Mouse (Mus musculus): Measurements from ENCODE around the gene Rb1. TPM values are rescaled to one million over a fixed set of nuclear protein-coding genes. Genes with fewer than 3 reads are reported as not detected.

The Rb1 gene
- polyA plus RNA-seq, 1 experiment from 2014 or later: 18.2 TPM

GRCm38 (mm10) chr14:73254412-73254811, 71.2 kb downstream of the Rb1 start:
- H3K9me3 ChIP-seq: no peaks in the 10 kb centered on the region
- H3K4me1 ChIP-seq: peaks cover 9% of the 10 kb centered on the region
- no peak for ATAC-seq (ENCODE audit: low FRiP score, low read depth)
- H3K9ac ChIP-seq: no peak overlapping the region
- WGBS: 72% methylated on average over 4 of the region's 4 CpGs
- H3K36me3 ChIP-seq: no peaks in the 10 kb centered on the region
- H3K4me3 ChIP-seq: no peak overlapping the region
- H3K27ac ChIP-seq: no peak overlapping the region
- H3K4me2 ChIP-seq (replicated peaks): no peak overlapping the region
- H3K27me3 ChIP-seq: no peaks in the 10 kb centered on the region

- H3K36me3 ChIP-seq: no peaks in the 10 kb centered on the region
- no peak overlapping the region for H3K9ac ChIP-seq
- H3K4me1 ChIP-seq: peaks cover 9% of the 10 kb centered on the region
- no peak overlapping the region for H3K4me3 ChIP-seq
- no peaks in the 10 kb centered on the region for H3K9me3 ChIP-seq
- no peak overlapping the region for H3K27ac ChIP-seq
- ATAC-seq (ENCODE audit: low FRiP score, low read depth): no peak
- no peak overlapping the region for H3K4me2 ChIP-seq (replicated peaks)
- no peaks in the 10 kb centered on the region for H3K27me3 ChIP-seq
- 75% methylated on average over 6 of the region's 6 CpGs for WGBS
Observed at GRCm38 (mm10) chr14:73253453-73254251, 72.0 kb downstream of the Rb1 start.

DNA sequence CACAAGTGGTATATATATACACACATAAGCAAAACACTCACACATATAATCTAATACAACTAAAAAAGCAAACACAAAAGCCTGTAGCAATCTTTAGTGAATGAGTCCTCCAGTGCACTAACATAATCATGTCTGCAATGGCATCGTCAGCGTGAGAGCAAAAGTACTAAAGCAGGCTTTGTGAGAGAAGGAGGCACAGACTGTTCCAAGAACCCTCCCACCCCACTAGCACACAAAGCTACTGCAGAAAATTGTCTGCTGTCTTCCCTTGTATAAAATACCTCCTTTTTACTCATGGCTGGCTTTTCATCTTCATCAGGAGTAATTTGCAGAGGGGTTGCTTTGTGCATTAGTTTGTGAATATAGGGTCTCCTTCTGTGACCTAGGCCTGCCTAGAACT, 73.3 kb downstream of the Rb1 start:
- WGBS: 83% methylated on average over 2 of the region's 2 CpGs
- no peak overlapping the region for H3K4me2 ChIP-seq (replicated peaks)
- H3K9ac ChIP-seq: no peak overlapping the region
- no peaks in the 10 kb centered on the region for H3K36me3 ChIP-seq
- no peak for ATAC-seq (ENCODE audit: low FRiP score, low read depth)
- H3K9me3 ChIP-seq: no peaks in the 10 kb centered on the region
- no peak overlapping the region for H3K4me3 ChIP-seq
- no peaks in the 10 kb centered on the region for H3K4me1 ChIP-seq
- H3K27ac ChIP-seq: no peak overlapping the region
- no peaks in the 10 kb centered on the region for H3K27me3 ChIP-seq

DNA sequence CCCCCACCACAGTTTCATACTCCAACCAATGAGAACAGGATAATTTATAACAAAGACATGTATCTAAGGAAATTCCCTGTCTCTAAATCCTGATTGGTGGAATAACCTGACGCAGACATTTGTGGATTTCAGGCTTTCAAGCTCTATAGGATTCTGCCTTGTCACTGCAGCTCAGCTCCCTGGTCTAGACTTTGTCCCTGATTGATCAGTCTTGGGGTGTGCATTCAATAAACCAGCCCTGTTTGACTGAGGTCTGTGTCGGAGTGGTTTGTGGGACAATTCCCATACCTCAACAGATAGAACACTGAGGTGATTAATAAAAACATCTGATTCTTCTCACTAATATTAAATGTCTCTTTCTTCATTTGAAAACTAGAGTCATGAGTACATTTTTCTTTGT, 75.6 kb downstream of the Rb1 start:
- 96% methylated on average over 2 of the region's 2 CpGs for WGBS
- no peak overlapping the region for H3K4me2 ChIP-seq (replicated peaks)
- H3K4me1 ChIP-seq: no peaks in the 10 kb centered on the region
- no peaks in the 10 kb centered on the region; the same call in 1 of the 2 replicates for H3K36me3 ChIP-seq
- H3K27me3 ChIP-seq: no peaks in the 10 kb centered on the region
- no peak overlapping the region for H3K27ac ChIP-seq
- H3K4me3 ChIP-seq: no peak overlapping the region
- no peak for ATAC-seq (ENCODE audit: low FRiP score, low read depth)
- H3K9ac ChIP-seq: no peak overlapping the region
- no peaks in the 10 kb centered on the region for H3K9me3 ChIP-seq

GRCm38 (mm10) chr14:73244061-73244597, 81.5 kb downstream of the Rb1 start:
- Histone ChIP-seq H3K9ac (no peak overlapping the region), H3K4me1 (no peaks in the 10 kb centered on the region), H3K27me3 (no peaks in the 10 kb centered on the region), H3K9me3 (no peaks in the 10 kb centered on the region), H3K4me2 (replicated peaks) (no peak overlapping the region), H3K4me3 (no peak overlapping the region), H3K36me3 (peaks cover 6% of the 10 kb centered on the region), H3K27ac (no peak overlapping the region)
- ATAC-seq (ENCODE audit: low FRiP score, low read depth): no peak
- WGBS: 87% methylated on average over 2 of the region's 2 CpGs

DNA sequence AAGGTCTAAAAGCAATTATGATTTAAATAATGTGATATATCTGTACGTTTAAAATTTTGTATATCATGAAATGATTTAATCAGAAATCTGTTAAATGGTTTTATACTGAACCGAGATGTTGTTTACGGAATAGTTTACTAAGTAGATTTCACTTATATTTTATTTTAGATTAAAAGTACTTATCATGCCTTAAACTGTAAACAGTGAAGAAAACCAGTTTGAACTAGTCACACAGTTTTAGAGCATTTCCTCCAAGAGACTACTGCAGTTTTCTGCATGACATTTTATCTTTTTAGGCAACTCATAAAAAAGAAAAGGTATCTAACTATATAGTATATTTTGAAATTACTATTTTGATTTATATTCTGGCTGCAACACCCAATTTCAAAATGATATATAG, 85.8 kb downstream of the Rb1 start:
- WGBS: 36% methylated on average over 3 of the region's 3 CpGs
- Histone ChIP-seq H3K36me3 (peaks cover 6% of the 10 kb centered on the region; the same call in 1 of the 2 replicates), H3K27ac (no peak overlapping the region), H3K27me3 (no peaks in the 10 kb centered on the region), H3K4me2 (replicated peaks) (no peak overlapping the region), H3K4me1 (peaks cover 9% of the 10 kb centered on the region), H3K9me3 (no peaks in the 10 kb centered on the region), H3K9ac (no peak overlapping the region), H3K4me3 (peak overlapping the region; percentile 17; the same call in 1 of the 2 replicates)
- no peak for ATAC-seq (ENCODE audit: low FRiP score, low read depth)

GRCm38 (mm10) chr14:73239291-73239690, 86.3 kb downstream of the Rb1 start:
- peak overlapping the region; percentile 64 for H3K4me2 ChIP-seq (replicated peaks)
- peaks cover 15% of the 10 kb centered on the region for H3K4me1 ChIP-seq
- peaks cover 6% of the 10 kb centered on the region; the same call in 1 of the 2 replicates for H3K36me3 ChIP-seq
- H3K27me3 ChIP-seq: no peaks in the 10 kb centered on the region
- peak overlapping the region; percentile 62 for H3K4me3 ChIP-seq
- H3K9me3 ChIP-seq: no peaks in the 10 kb centered on the region
- no peak for ATAC-seq (ENCODE audit: low FRiP score, low read depth)
- H3K27ac ChIP-seq: peak overlapping the region; percentile 92
- H3K9ac ChIP-seq: peak overlapping the region; percentile 80
- WGBS: 0% methylated on average over 6 of the region's 6 CpGs

GRCm38 (mm10) chr14:73238498-73239250, 86.9 kb downstream of the Rb1 start:
- no peaks in the 10 kb centered on the region for H3K9me3 ChIP-seq
- WGBS: under 1% methylated on average over 20 of the region's 20 CpGs
- peaks cover 17% of the 10 kb centered on the region for H3K4me1 ChIP-seq
- no peaks in the 10 kb centered on the region for H3K27me3 ChIP-seq
- H3K9ac ChIP-seq: peak overlapping the region; percentile 80
- H3K36me3 ChIP-seq: peaks cover 6% of the 10 kb centered on the region; the same call in 1 of the 2 replicates
- peak overlapping the region; percentile 64 for H3K4me2 ChIP-seq (replicated peaks)
- peak overlapping the region; percentile 92 for H3K27ac ChIP-seq
- peak; percentile 53 for ATAC-seq (ENCODE audit: low FRiP score, low read depth)
- peak overlapping the region; percentile 62 for H3K4me3 ChIP-seq

GRCm38 (mm10) chr14:73237848-73238321, 87.7 kb downstream of the Rb1 start, which contains the start of gene Lpar6:
Gene Lpar6, plus strand, starts transcription at chr14:73237895.
- Histone ChIP-seq H3K27ac (peak within 1 kb of the TSS; percentile 92), H3K27me3 (no peaks in the 10 kb centered on the region), H3K4me3 (peak within 1 kb of the TSS; percentile 62), H3K4me2 (replicated peaks) (peak within 1 kb of the TSS; percentile 64), H3K9ac (peak within 1 kb of the TSS; percentile 80), H3K4me1 (peaks cover 17% of the 10 kb centered on the region), H3K36me3 (peaks cover 6% of the 10 kb centered on the region; the same call in 1 of the 2 replicates), H3K9me3 (no peaks in the 10 kb centered on the region)
- ATAC-seq (ENCODE audit: low FRiP score, low read depth): peak; percentile 87
- WGBS: under 1% methylated on average over 19 of the region's 19 CpGs

DNA sequence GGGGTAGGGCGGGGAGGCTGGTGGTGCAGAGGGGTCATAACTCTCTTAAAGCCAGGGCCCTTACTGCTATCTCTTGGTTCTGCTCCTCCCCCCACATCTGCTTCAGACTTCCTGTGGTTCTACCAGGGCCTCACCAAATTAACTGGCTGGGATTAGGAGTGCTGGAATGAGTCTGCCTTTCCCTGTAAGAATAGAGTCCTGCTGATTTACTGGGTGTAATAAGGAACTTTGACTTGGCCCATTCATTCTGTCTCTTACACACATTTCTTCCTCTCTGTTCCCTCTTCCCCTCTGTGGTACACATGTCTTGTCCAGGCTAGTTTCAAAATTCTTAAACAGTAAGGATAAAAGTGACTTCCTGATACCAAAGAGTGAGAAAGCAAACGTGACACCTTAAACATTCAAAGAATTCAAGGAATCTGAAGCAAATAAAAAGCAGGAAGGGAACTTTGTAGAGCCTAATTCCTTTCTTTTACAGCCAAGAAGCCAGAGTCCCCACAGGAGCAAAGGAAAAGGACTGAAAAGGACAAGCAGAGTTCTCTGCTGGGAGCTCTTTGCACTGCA, 91.1 kb downstream of the Rb1 start:
- Histone ChIP-seq H3K4me2 (replicated peaks) (peak overlapping the region; percentile 28; the same call in 1 of the 2 replicates), H3K9ac (no peak overlapping the region), H3K4me1 (peaks cover 27% of the 10 kb centered on the region), H3K36me3 (no peaks in the 10 kb centered on the region), H3K27ac (peak overlapping the region; percentile 86), H3K4me3 (no peak overlapping the region), H3K27me3 (no peaks in the 10 kb centered on the region), H3K9me3 (no peaks in the 10 kb centered on the region)
- peak; percentile 32; the same call in 1 of the 2 replicates for ATAC-seq (ENCODE audit: low FRiP score, low read depth)
- 0% methylated on average over 2 of the region's 2 CpGs for WGBS

GRCm38 (mm10) chr14:73231286-73231982, 94.2 kb downstream of the Rb1 start:
- peak overlapping the region; percentile 28; the same call in 1 of the 2 replicates for H3K27ac ChIP-seq
- ATAC-seq (ENCODE audit: low FRiP score, low read depth): 0 out of 2 replicates have a peak, but pooled peaks have one; percentile 18
- 11% methylated on average over 5 of the region's 5 CpGs for WGBS

More at GRCm38 (mm10) chr14:73231286-73231982, 94.2 kb downstream of the Rb1 start:
- Histone ChIP-seq H3K9ac (no peak overlapping the region), H3K4me2 (replicated peaks) (no peak overlapping the region), H3K36me3 (no peaks in the 10 kb centered on the region), H3K27me3 (no peaks in the 10 kb centered on the region), H3K4me3 (no peak overlapping the region), H3K4me1 (peaks cover 29% of the 10 kb centered on the region), H3K9me3 (no peaks in the 10 kb centered on the region)
